Comparison of ENCODE assay signal across 24 mouse cellular contexts in the genomic region with DNA sequence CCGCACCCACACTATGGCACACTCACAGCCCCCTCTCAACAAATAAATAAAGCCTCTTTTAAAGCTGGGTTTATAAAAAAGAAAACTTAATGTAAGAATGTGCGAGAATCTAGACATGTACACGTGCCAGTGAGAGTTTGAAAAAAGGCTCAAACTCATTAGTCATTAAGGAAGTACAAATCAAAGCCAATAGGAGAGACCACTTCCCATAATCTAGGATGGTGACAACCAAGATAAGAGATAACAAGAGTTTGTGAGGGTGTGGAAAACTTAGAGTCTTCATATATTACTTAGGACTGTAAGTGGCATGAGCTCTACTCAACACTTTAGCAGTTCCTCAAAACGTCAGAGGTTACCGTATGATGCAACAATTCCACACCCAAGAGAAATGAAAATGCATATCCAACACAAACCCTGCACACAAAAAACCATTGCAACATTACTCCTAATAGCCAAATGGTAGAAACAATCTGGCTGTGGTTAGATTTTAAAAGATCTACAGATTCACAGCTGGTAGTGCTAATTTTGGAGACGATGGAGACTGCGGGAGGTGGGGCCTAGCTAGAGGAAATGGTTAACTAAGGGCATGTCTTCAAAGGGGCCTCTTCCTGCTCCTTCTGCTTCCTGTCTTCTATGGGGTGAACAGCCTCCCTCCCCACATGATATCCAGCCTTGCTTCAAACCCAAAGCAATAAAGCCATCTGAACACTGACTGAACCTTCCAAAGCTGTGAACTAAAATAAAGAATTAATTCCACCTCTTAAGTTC.
DNase-seq lines count a peak whose midpoint lies in the region; ATAC-seq and TF ChIP-seq lines count a peak whose summit lies in the region.
"Had no signal": no experiment of that assay in that cellular context is flagged by ENCODE, and none has a peak within 500 bp of the region (broad histone marks: within the 10 kb centered on the region; RNA-seq: fewer than 3 reads in every experiment).

No protein-coding gene starts in this region.

- TF ChIP-seq CTCF in thymus, adult 2 months (IDR thresholded peaks at IDR 0.05; ENCODE audit: borderline replicate concordance, control insufficient read depth, extremely low read depth, insufficient read depth, low read length, poor library complexity) = no peak

- no peak overlapping the region for H3K9ac ChIP-seq in hindbrain, embryonic 16.5 days (ENCODE audit: low read depth, low read length)
- H3K9ac ChIP-seq: forebrain, embryonic 12.5 days; heart, embryonic 15.5 days; limb, embryonic 12.5 days; liver, embryonic 13.5 days; lung, embryonic 15.5 days; midbrain, embryonic 15.5 days had no signal

- TF ChIP-seq POLR2A in thymus, adult 2 months (IDR thresholded peaks at IDR 0.05; ENCODE audit: control insufficient read depth, extremely low read depth, insufficient read depth, low read length, poor library complexity) = no peak

- WGBS in thymus, adult 2 months = 29% methylated on average over 7 of the region's 7 CpGs
- 92% methylated on average over 7 of the region's 7 CpGs for WGBS in hindbrain, embryonic 16.5 days

- peak; percentile 70 for DNase-seq in 416B (ENCODE audit: low read depth)
- DNase-seq in T-cell, adult 2 months (ENCODE audit: low spot score) = peak; percentile 0
- DNase-seq in thymus, adult 2 months = peak; percentile 6
- DNase-seq in liver = no peak
- DNase-seq in heart, postnatal 36 days = no peak
- no peak for DNase-seq in urinary bladder, adult 2 months (ENCODE audit: low spot score)
- DNase-seq: adrenal gland, postnatal 36 days; cerebellum, adult 18-20 months; cerebellum, postnatal 25 days; gastrocnemius, postnatal 10 days; heart, adult 2 months; kidney, adult 9 months; kidney, postnatal 36 days; liver, embryonic 13.5 days had no signal

- H3K4me1 ChIP-seq in thymus, adult 2 months (replicated peaks; ENCODE audit: control insufficient read depth, insufficient read depth, low read length) = no peaks in the 10 kb centered on the region; the same call in 1 of the 2 replicates
- no peaks in the 10 kb centered on the region for H3K4me1 ChIP-seq in hindbrain, embryonic 16.5 days (ENCODE audit: control insufficient read depth, insufficient read depth, low read depth, low read length)
- H3K4me1 ChIP-seq: embryonic facial prominence, embryonic 10.5 days; forebrain, embryonic 12.5 days; heart, embryonic 15.5 days; hindbrain, embryonic 10.5 days; limb, embryonic 12.5 days; liver, embryonic 13.5 days; lung, embryonic 15.5 days; megakaryocyte, embryonic 14.5 days; midbrain, embryonic 15.5 days had no signal

- H3K27me3 ChIP-seq in thymus, adult 2 months (ENCODE audit: control insufficient read depth, insufficient read depth, low read length) = no peaks in the 10 kb centered on the region
- no peaks in the 10 kb centered on the region for H3K27me3 ChIP-seq in hindbrain, embryonic 16.5 days (replicated peaks; ENCODE audit: control insufficient read depth, insufficient read depth, low read length)
- H3K27me3 ChIP-seq: forebrain, embryonic 12.5 days; heart, embryonic 15.5 days; limb, embryonic 12.5 days; lung, embryonic 15.5 days; midbrain, embryonic 15.5 days had no signal

- intact Hi-C loops in heart, postnatal 36 days (cut with DNase I) = no loop called here

- no peak overlapping the region for H3K27ac ChIP-seq in thymus, adult 2 months (ENCODE audit: control insufficient read depth, insufficient read depth, low read length)
- H3K27ac ChIP-seq in hindbrain, embryonic 16.5 days (ENCODE audit: low read depth, low read length) = no peak overlapping the region
- H3K27ac ChIP-seq: embryonic facial prominence, embryonic 10.5 days; forebrain, embryonic 12.5 days; heart, adult 2 months; heart, embryonic 15.5 days; hindbrain, embryonic 10.5 days; limb, embryonic 12.5 days; liver, embryonic 13.5 days; lung, embryonic 15.5 days; midbrain, embryonic 15.5 days had no signal

- peak; percentile 74 for ATAC-seq in inflammation-experienced regulatory T-cells, adult 6 months
- no peak for ATAC-seq in hindbrain, embryonic 16.5 days
- ATAC-seq: midbrain, embryonic 15.5 days had no signal

- no peaks in the 10 kb centered on the region for H3K36me3 ChIP-seq in thymus, adult 2 months (ENCODE audit: control insufficient read depth, insufficient read depth, low read length)
- no peaks in the 10 kb centered on the region for H3K36me3 ChIP-seq in hindbrain, embryonic 16.5 days (ENCODE audit: control insufficient read depth, insufficient read depth, low read length)
- H3K36me3 ChIP-seq: embryonic facial prominence, embryonic 10.5 days; forebrain, embryonic 12.5 days; heart, embryonic 15.5 days; hindbrain, embryonic 10.5 days; limb, embryonic 12.5 days; liver, embryonic 13.5 days; lung, embryonic 15.5 days; midbrain, embryonic 15.5 days had no signal

- H3K9me3 ChIP-seq in hindbrain, embryonic 16.5 days (ENCODE audit: control insufficient read depth, low read length) = no peaks in the 10 kb centered on the region
- H3K9me3 ChIP-seq: embryonic facial prominence, embryonic 10.5 days; forebrain, embryonic 12.5 days; heart, embryonic 15.5 days; hindbrain, embryonic 10.5 days; limb, embryonic 12.5 days; liver, embryonic 13.5 days; lung, embryonic 15.5 days; midbrain, embryonic 15.5 days had no signal

- H3K4me2 ChIP-seq in hindbrain, embryonic 16.5 days (ENCODE audit: low read length) = no peak overlapping the region
- H3K4me2 ChIP-seq: forebrain, embryonic 12.5 days; heart, embryonic 15.5 days; limb, embryonic 12.5 days; liver, embryonic 13.5 days; lung, embryonic 15.5 days; midbrain, embryonic 15.5 days had no signal

- no peak overlapping the region for H3K4me3 ChIP-seq in thymus, adult 2 months (ENCODE audit: control insufficient read depth, insufficient read depth, low read length)
- no peak overlapping the region for H3K4me3 ChIP-seq in hindbrain, embryonic 16.5 days (ENCODE audit: low read length)
- H3K4me3 ChIP-seq: embryonic facial prominence, embryonic 10.5 days; forebrain, embryonic 12.5 days; heart, adult 2 months; heart, embryonic 15.5 days; hindbrain, embryonic 10.5 days; limb, embryonic 12.5 days; liver, embryonic 13.5 days; lung, embryonic 15.5 days; megakaryocyte, embryonic 14.5 days; midbrain, embryonic 15.5 days had no signal

Comparison
In these comparisons a context has a peak if more than half of its experiments do, and no peak if none do; other contexts are left out.
1. DNase-seq: peak in 416B (single experiment), T-cell, adult 2 months (single experiment) and thymus, adult 2 months (single experiment); none in liver (single experiment), heart, postnatal 36 days (0 of 2) and urinary bladder, adult 2 months (single experiment).